Mouse (Mus musculus): ENCODE results near the gene Akap13.
A peak's percentile ranks its signal among the peaks of the same experiment; 100 is the strongest.
"Not testable (repeated sequence)": the region's sequence is repeated elsewhere in the genome, so short reads cannot be mapped to it uniquely, and the experiment has no call there.

DNA sequence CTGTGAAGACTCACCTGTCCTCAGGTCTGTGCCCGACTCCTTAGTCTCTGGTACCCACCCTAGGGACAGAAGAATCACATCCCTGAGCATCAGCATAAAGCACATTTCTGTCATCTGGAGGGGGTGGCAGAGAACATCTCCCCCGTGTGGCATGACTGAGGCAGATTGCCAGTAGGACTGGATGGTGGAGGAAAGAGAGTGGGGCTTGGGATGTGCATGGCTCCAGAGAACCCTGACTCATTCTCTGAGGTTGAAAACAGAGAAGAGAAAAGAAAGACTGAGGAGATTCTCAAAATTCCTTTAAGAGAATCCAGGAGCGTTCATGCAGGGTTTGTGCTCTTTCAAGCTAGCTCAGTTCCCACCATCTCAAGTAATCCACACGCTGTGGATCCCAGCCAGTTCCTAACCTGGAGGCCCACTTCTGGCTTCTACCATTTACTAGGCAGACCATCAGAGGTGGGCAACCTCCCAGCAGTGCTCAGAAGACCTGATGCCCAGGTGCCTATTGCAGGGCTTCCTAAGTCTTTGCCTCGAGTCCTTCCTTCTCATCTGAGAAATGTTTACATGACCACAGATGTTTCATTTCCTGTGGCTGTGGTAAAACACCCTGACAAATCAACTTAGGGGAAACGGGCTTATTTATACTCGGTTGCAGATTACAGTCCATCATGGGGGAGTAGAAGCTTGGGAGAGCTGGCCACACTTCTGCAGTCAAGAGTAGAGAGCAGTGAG, 332.9 kb downstream of the Akap13 start:
- not testable (repeated sequence) for TF ChIP-seq USF2 (conservative IDR thresholded peaks at IDR 0.05; ENCODE audit: low read depth, low read length); SIN3A (IDR thresholded peaks at IDR 0.05; ENCODE audit: low read length); CHD2 (IDR thresholded peaks at IDR 0.05; ENCODE audit: low read length); POLR2A (IDR thresholded peaks at IDR 0.05; ENCODE audit: low read depth, low read length); ZNF384 (IDR thresholded peaks at IDR 0.05; ENCODE audit: low read depth, low read length)
- peak in 1 of 2 experiments; percentile 50; a peak in 2 of 4 replicates for TF ChIP-seq CTCF (conservative IDR thresholded peaks at IDR 0.05 in 1 of 2, IDR thresholded peaks at IDR 0.05 in 1 of 2; ENCODE audit: low read depth in 2 of 2, low read length in 2 of 2)
